Mouse (Mus musculus): ENCODE measurements around the gene Ccm2. TPM values are rescaled to one million over a fixed set of nuclear protein-coding genes. Genes with fewer than 3 reads are reported as not detected.

The Ccm2 gene
- polyA plus RNA-seq, 1 experiment from 2014 or later = 81.6 TPM

DNA sequence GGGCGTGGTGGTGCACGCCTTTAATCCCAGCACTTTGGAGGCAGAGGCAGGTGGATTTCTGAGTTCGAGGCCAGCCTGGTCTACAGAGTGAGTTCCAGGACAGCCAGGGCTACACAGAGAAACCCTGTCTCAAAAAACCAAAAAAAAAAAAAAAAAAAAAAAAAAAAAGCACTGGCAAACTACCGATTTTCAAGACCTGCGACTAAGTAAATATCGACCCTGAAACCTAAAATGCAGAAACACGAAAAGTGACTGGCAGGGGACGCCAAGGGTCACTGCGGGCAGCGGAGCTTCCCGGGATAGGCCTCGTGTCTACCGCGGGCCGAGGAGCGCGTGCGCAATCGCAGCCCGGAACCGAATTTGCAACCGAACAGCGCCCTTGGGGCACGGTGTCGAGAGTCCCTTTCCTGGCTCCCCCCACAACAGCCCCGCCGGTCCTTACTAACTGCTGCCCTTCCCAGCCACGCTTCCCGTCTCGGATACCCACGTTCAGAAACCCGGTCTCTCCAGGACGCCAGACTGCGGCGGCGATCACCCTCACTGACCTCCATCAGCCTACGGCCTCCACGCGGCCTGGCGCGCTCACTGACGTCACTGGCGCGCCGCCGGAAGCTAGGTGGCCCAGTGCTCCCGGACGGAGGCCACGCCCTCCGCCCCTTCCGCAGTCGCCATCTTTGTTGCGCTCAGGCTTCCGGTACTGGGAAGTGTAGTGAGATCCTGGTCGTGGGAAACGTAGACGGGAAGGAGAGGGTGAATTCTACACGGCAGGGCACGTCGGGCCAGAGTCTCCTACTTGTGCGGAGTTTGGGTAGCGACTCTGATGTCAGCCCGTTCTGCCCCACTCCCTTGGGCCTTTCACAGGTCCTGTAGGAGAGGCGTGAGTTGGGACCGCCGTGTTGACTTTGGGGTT is 79.0 kb downstream of the Ccm2 start, which contains the start of gene Tbrg4:
Gene Tbrg4 (minus strand): TSS at position 590 of the 910 bp plus-strand sequence.
- ATAC-seq (ENCODE audit: low FRiP score) (peak; percentile 97), DNase-seq (ENCODE audit: low spot score, missing footprints) (peak; percentile 100)
- Histone ChIP-seq H3K36me3 (ENCODE audit: control insufficient read depth, insufficient read depth, low read length) (peaks cover 15% of the 10 kb centered on the region), H3K9ac (ENCODE audit: low read length) (peak within 1 kb of the TSS; percentile 84), H3K4me2 (peak within 1 kb of the TSS; percentile 89), H3K27me3 (ENCODE audit: control insufficient read depth, insufficient read depth, low read length) (no peaks in the 10 kb centered on the region), H3K9me3 (ENCODE audit: control insufficient read depth, low read length) (no peaks in the 10 kb centered on the region), H3K4me3 (ENCODE audit: low read depth, low read length) (peak within 1 kb of the TSS; percentile 77), H3K4me1 (ENCODE audit: control insufficient read depth, insufficient read depth, low read length) (peaks cover 12% of the 10 kb centered on the region), H3K27ac (ENCODE audit: low read depth, low read length) (peak within 1 kb of the TSS; percentile 61)
- WGBS = under 1% methylated on average over 66 of the region's 66 CpGs

- 10% methylated on average over 16 of the region's 16 CpGs for WGBS
- peak overlapping the region; percentile 61; the same call in 1 of the 2 replicates for H3K27ac ChIP-seq (ENCODE audit: low read depth, low read length)
- peak overlapping the region; percentile 89 for H3K4me2 ChIP-seq
- H3K9me3 ChIP-seq (ENCODE audit: control insufficient read depth, low read length) = no peaks in the 10 kb centered on the region
- DNase-seq (ENCODE audit: low spot score, missing footprints) (no peak), ATAC-seq (ENCODE audit: low FRiP score) (no peak; the same call in none of the 2 replicates)
- H3K4me1 ChIP-seq (ENCODE audit: control insufficient read depth, insufficient read depth, low read length) = peaks cover 12% of the 10 kb centered on the region
- no peaks in the 10 kb centered on the region for H3K27me3 ChIP-seq (ENCODE audit: control insufficient read depth, insufficient read depth, low read length)
- peak overlapping the region; percentile 84 for H3K9ac ChIP-seq (ENCODE audit: low read length)
- H3K36me3 ChIP-seq (ENCODE audit: control insufficient read depth, insufficient read depth, low read length) = peaks cover 12% of the 10 kb centered on the region
- H3K4me3 ChIP-seq (ENCODE audit: low read depth, low read length) = peak overlapping the region; percentile 77
These were observed 79.7 kb downstream of the Ccm2 start for GRCm38 (mm10) chr11:6626388-6626772.

DNA sequence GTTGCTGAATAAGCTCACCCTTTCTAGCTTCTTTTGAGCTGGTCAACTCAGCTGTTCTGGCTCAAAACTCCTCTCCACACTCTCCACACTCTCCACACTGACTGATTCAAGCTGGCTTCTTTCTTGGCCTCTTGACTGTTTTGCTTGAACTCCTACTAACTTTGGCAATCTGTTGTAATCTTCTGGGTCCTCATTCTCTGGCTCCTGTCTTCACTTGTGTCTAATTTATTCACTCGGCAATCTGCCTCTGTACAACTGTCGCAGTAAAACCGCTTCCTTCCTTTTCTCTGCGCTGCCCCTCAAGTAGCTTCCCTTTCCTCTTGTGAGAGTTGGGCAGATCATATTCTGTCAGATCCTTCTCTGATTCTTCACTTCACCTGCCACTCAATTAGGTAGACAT is 81.0 kb downstream of the Ccm2 start:
- peaks cover 12% of the 10 kb centered on the region for H3K4me1 ChIP-seq (ENCODE audit: control insufficient read depth, insufficient read depth, low read length)
- no peak overlapping the region for H3K4me3 ChIP-seq (ENCODE audit: low read depth, low read length)
- no peaks in the 10 kb centered on the region for H3K27me3 ChIP-seq (ENCODE audit: control insufficient read depth, insufficient read depth, low read length)
- H3K9me3 ChIP-seq (ENCODE audit: control insufficient read depth, low read length) = no peaks in the 10 kb centered on the region
- H3K36me3 ChIP-seq (ENCODE audit: control insufficient read depth, insufficient read depth, low read length) = peaks cover 8% of the 10 kb centered on the region
- no peak overlapping the region for H3K4me2 ChIP-seq
- DNase-seq (ENCODE audit: low spot score, missing footprints) = no peak
- WGBS = 91% methylated on average over 4 of the region's 4 CpGs
- no peak for ATAC-seq (ENCODE audit: low FRiP score)
- H3K27ac ChIP-seq (ENCODE audit: low read depth, low read length) = no peak overlapping the region
- no peak overlapping the region for H3K9ac ChIP-seq (ENCODE audit: low read length)

- H3K27me3 ChIP-seq (ENCODE audit: control insufficient read depth, insufficient read depth, low read length) = no peaks in the 10 kb centered on the region
- no peak overlapping the region for H3K9ac ChIP-seq (ENCODE audit: low read length)
- peaks cover 2% of the 10 kb centered on the region for H3K36me3 ChIP-seq (ENCODE audit: control insufficient read depth, insufficient read depth, low read length)
- no peak overlapping the region for H3K4me2 ChIP-seq
- H3K4me3 ChIP-seq (ENCODE audit: low read depth, low read length) = no peak overlapping the region
- H3K27ac ChIP-seq (ENCODE audit: low read depth, low read length) = no peak overlapping the region
- H3K9me3 ChIP-seq (ENCODE audit: control insufficient read depth, low read length) = no peaks in the 10 kb centered on the region
- DNase-seq (ENCODE audit: low spot score, missing footprints) (peak; percentile 93), ATAC-seq (ENCODE audit: low FRiP score) (0 out of 2 replicates have a peak, but pooled peaks have one; percentile 40)
- peaks cover 12% of the 10 kb centered on the region for H3K4me1 ChIP-seq (ENCODE audit: control insufficient read depth, insufficient read depth, low read length)
- WGBS = 18% methylated on average over 4 of the region's 4 CpGs
These were observed 81.9 kb downstream of the Ccm2 start for GRCm38 (mm10) chr11:6628568-6628967.

GRCm38 (mm10) chr11:6629655-6630054 is 83.0 kb downstream of the Ccm2 start:
- no peak overlapping the region for H3K4me2 ChIP-seq
- ATAC-seq (ENCODE audit: low FRiP score) (no peak), DNase-seq (ENCODE audit: low spot score, missing footprints) (no peak)
- no peaks in the 10 kb centered on the region for H3K27me3 ChIP-seq (ENCODE audit: control insufficient read depth, insufficient read depth, low read length)
- no peaks in the 10 kb centered on the region for H3K36me3 ChIP-seq (ENCODE audit: control insufficient read depth, insufficient read depth, low read length)
- H3K4me1 ChIP-seq (ENCODE audit: control insufficient read depth, insufficient read depth, low read length) = peaks cover 9% of the 10 kb centered on the region
- H3K9me3 ChIP-seq (ENCODE audit: control insufficient read depth, low read length) = no peaks in the 10 kb centered on the region
- no peak overlapping the region for H3K9ac ChIP-seq (ENCODE audit: low read length)
- H3K4me3 ChIP-seq (ENCODE audit: low read depth, low read length) = no peak overlapping the region
- H3K27ac ChIP-seq (ENCODE audit: low read depth, low read length) = no peak overlapping the region

- Histone ChIP-seq H3K27me3 (ENCODE audit: control insufficient read depth, insufficient read depth, low read length) (no peaks in the 10 kb centered on the region), H3K27ac (ENCODE audit: low read depth, low read length) (no peak overlapping the region), H3K4me3 (ENCODE audit: low read depth, low read length) (no peak overlapping the region), H3K4me2 (no peak overlapping the region), H3K9me3 (ENCODE audit: control insufficient read depth, low read length) (no peaks in the 10 kb centered on the region), H3K4me1 (ENCODE audit: control insufficient read depth, insufficient read depth, low read length) (no peaks in the 10 kb centered on the region), H3K36me3 (ENCODE audit: control insufficient read depth, insufficient read depth, low read length) (no peaks in the 10 kb centered on the region), H3K9ac (ENCODE audit: low read length) (no peak overlapping the region)
- no peak for ATAC-seq (ENCODE audit: low FRiP score)
- DNase-seq (ENCODE audit: low spot score, missing footprints) = no peak
- 73% methylated on average over 8 of the region's 8 CpGs for WGBS
These were observed 89.5 kb downstream of the Ccm2 start for GRCm38 (mm10) chr11:6636150-6636549.

DNA sequence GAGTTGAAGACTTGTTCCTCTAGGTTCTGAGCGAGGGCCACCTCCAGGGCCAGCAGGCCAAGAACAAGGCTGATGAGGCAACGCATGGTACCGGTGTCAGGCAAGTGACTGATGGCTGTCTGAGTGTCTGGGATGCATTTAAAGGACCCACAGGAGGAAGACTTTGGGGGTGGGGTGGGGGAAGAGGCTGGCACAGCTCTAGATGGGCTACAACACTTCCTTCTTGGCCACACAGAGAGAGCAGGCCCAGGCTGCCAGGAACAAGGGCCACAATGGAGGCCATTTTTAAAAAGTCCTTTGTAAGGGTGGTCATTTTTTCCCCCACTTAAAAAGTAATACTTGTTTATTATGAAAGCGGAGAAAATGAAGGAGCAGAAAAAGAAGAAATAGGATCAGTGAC is 91.8 kb downstream of the Ccm2 start, which contains the start of gene Wap:
Gene Wap (minus strand): TSS at position 101 of the 400 bp plus-strand sequence.
- H3K4me2 ChIP-seq = no peak within 1 kb of the TSS
- DNase-seq (ENCODE audit: low spot score, missing footprints) = no peak
- 86% methylated on average over 4 of the region's 4 CpGs for WGBS

GRCm38 (mm10) chr11:6639072-6639471 is 92.4 kb downstream of the Ccm2 start:
- no peaks in the 10 kb centered on the region for H3K9me3 ChIP-seq (ENCODE audit: control insufficient read depth, low read length)
- no peak overlapping the region for H3K9ac ChIP-seq (ENCODE audit: low read length)
- no peaks in the 10 kb centered on the region for H3K27me3 ChIP-seq (ENCODE audit: control insufficient read depth, insufficient read depth, low read length)
- no peaks in the 10 kb centered on the region for H3K4me1 ChIP-seq (ENCODE audit: control insufficient read depth, insufficient read depth, low read length)
- 74% methylated on average over 6 of the region's 6 CpGs for WGBS
- no peaks in the 10 kb centered on the region for H3K36me3 ChIP-seq (ENCODE audit: control insufficient read depth, insufficient read depth, low read length)
- no peak overlapping the region for H3K27ac ChIP-seq (ENCODE audit: low read depth, low read length)
- no peak overlapping the region for H3K4me3 ChIP-seq (ENCODE audit: low read depth, low read length)
- H3K4me2 ChIP-seq = no peak overlapping the region
- ATAC-seq (ENCODE audit: low FRiP score) (no peak), DNase-seq (ENCODE audit: low spot score, missing footprints) (no peak)

More for the DNA sequence above, 91.8 kb downstream of the Ccm2 start, which contains the start of gene Wap:
- ATAC-seq (ENCODE audit: low FRiP score) = no peak
- no peak within 1 kb of the TSS for H3K4me3 ChIP-seq (ENCODE audit: low read depth, low read length)
- H3K27ac ChIP-seq (ENCODE audit: low read depth, low read length) = no peak within 1 kb of the TSS
- no peak within 1 kb of the TSS for H3K9ac ChIP-seq (ENCODE audit: low read length)
- no peaks in the 10 kb centered on the region for H3K9me3 ChIP-seq (ENCODE audit: control insufficient read depth, low read length)
- no peaks in the 10 kb centered on the region for H3K27me3 ChIP-seq (ENCODE audit: control insufficient read depth, insufficient read depth, low read length)
- no peaks in the 10 kb centered on the region for H3K4me1 ChIP-seq (ENCODE audit: control insufficient read depth, insufficient read depth, low read length)
- H3K36me3 ChIP-seq (ENCODE audit: control insufficient read depth, insufficient read depth, low read length) = no peaks in the 10 kb centered on the region

DNA sequence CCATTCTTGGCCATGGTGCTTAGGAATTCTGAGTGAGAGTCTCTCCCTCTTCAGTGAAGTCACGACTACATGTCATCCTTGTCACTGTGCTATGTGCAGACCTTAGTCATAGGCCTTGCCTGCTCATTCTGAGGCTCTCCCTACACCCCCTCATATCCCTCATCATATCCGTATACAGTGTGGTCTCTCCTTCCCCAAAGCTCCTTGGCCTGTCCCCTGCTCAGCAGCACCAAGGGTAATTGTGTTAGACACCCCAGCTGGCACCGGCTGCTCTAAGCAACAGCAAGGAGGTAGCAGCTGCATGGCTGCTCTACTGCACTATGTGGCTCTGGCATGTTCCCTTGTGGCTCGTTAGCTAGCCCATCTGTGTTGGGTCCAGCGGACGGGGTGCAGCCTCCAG is 97.9 kb downstream of the Ccm2 start:
- DNase-seq (ENCODE audit: low spot score, missing footprints) = no peak
- no peak overlapping the region for H3K4me3 ChIP-seq (ENCODE audit: low read depth, low read length)
- H3K27ac ChIP-seq (ENCODE audit: low read depth, low read length) = no peak overlapping the region
- H3K4me2 ChIP-seq = no peak overlapping the region
- H3K4me1 ChIP-seq (ENCODE audit: control insufficient read depth, insufficient read depth, low read length) = no peaks in the 10 kb centered on the region
- ATAC-seq (ENCODE audit: low FRiP score) = no peak
- no peaks in the 10 kb centered on the region for H3K9me3 ChIP-seq (ENCODE audit: control insufficient read depth, low read length)
- no peak overlapping the region for H3K9ac ChIP-seq (ENCODE audit: low read length)
- H3K27me3 ChIP-seq (ENCODE audit: control insufficient read depth, insufficient read depth, low read length) = no peaks in the 10 kb centered on the region
- 85% methylated on average over 6 of the region's 6 CpGs for WGBS
- H3K36me3 ChIP-seq (ENCODE audit: control insufficient read depth, insufficient read depth, low read length) = no peaks in the 10 kb centered on the region
